ENCODE assay signal across 8 mouse cellular contexts in genomic region chr14:51026391-51027133, GRCm38 (mm10). TPM values are rescaled to one million over a fixed set of nuclear protein-coding genes. Genes with fewer than 3 reads are reported as not detected.
DNase-seq lines count a peak whose midpoint lies in the region; ATAC-seq and TF ChIP-seq lines count a peak whose summit lies in the region.

No protein-coding gene starts in this region.

- intact Hi-C loops in left cerebral cortex, postnatal 25 days (cut with DNase I) = loop anchor here (1.0 to 2.0 kb wide), 2 partner anchors 37 to 72 kb away; no protein-coding TSS in a partner anchor

- no peak overlapping the region for H3K4me2 ChIP-seq in midbrain, embryonic 13.5 days (replicated peaks)

- H3K27me3 ChIP-seq in testis, adult 2 months (ENCODE audit: control insufficient read depth, insufficient read depth, low read length) = no peaks in the 10 kb centered on the region
- no peaks in the 10 kb centered on the region for H3K27me3 ChIP-seq in cerebellum, adult 2 months (ENCODE audit: control insufficient read depth, insufficient read depth, low read length)
- no peaks in the 10 kb centered on the region for H3K27me3 ChIP-seq in midbrain, embryonic 13.5 days

- no peaks in the 10 kb centered on the region for H3K36me3 ChIP-seq in testis, adult 2 months (ENCODE audit: control insufficient read depth, insufficient read depth, low read length)
- H3K36me3 ChIP-seq in midbrain, embryonic 13.5 days = no peaks in the 10 kb centered on the region

- ATAC-seq in midbrain, embryonic 13.5 days = peak; percentile 50

- no peak overlapping the region for H3K9ac ChIP-seq in midbrain, embryonic 13.5 days (replicated peaks)

- 39% methylated on average over 5 of the region's 5 CpGs for WGBS in cerebellum, adult 2 months
- WGBS in midbrain, embryonic 13.5 days = 39% methylated on average over 5 of the region's 5 CpGs

- peak; percentile 21; the same call in 1 of the 2 replicates for TF ChIP-seq CTCF in testis, adult 2 months (IDR thresholded peaks at IDR 0.05; ENCODE audit: control insufficient read depth, insufficient read depth, insufficient replicate concordance, low read depth, low read length)
- peak; percentile 59; the same call in 1 of the 2 replicates for TF ChIP-seq CTCF in cerebellum, adult 2 months (IDR thresholded peaks at IDR 0.05; ENCODE audit: borderline replicate concordance, insufficient read depth, low read depth, low read length)

- no peak overlapping the region for H3K4me3 ChIP-seq in testis, adult 2 months (ENCODE audit: control insufficient read depth, low read depth, low read length)
- no peak overlapping the region for H3K4me3 ChIP-seq in cerebellum, adult 2 months (replicated peaks; ENCODE audit: insufficient read depth, low read depth, low read length)
- no peak overlapping the region for H3K4me3 ChIP-seq in midbrain, embryonic 13.5 days (replicated peaks)

- no peak for TF ChIP-seq POLR2A in testis, adult 2 months (IDR thresholded peaks at IDR 0.05; ENCODE audit: control insufficient read depth, low read depth, low read length)
- no peak for TF ChIP-seq POLR2A in cerebellum, adult 2 months (IDR thresholded peaks at IDR 0.05; ENCODE audit: borderline replicate concordance, insufficient read depth, low read length)

- H3K4me1 ChIP-seq in testis, adult 2 months (ENCODE audit: control insufficient read depth, insufficient read depth, low read length) = no peaks in the 10 kb centered on the region
- no peaks in the 10 kb centered on the region for H3K4me1 ChIP-seq in cerebellum, adult 2 months (ENCODE audit: control insufficient read depth, insufficient read depth, low read length)
- no peaks in the 10 kb centered on the region for H3K4me1 ChIP-seq in midbrain, embryonic 13.5 days (replicated peaks)

- H3K27ac ChIP-seq in testis, adult 2 months (ENCODE audit: control insufficient read depth, insufficient read depth, low read depth, low read length) = no peak overlapping the region
- H3K27ac ChIP-seq in cerebellum, adult 2 months (ENCODE audit: insufficient read depth, low read length) = no peak overlapping the region
- H3K27ac ChIP-seq in midbrain, embryonic 13.5 days = no peak overlapping the region

- no peaks in the 10 kb centered on the region for H3K9me3 ChIP-seq in midbrain, embryonic 13.5 days

- DNase-seq in testis, postnatal 14 days (ENCODE audit: low spot score) = no peak
- peak; percentile 65 to 66 for DNase-seq in cerebellum, adult 2 months
- peak; percentile 34 to 89 for DNase-seq in frontal cortex, adult 2 months (ENCODE audit: extremely low spot score in 1 of 2, low spot score in 1 of 2)
- DNase-seq in kidney, adult 11 months = peak; percentile 44
- DNase-seq in left cerebral cortex, postnatal 25 days (ENCODE audit: low spot score in 2 of 2) = peak; percentile 72 to 81
- peak; percentile 25 to 66 for DNase-seq in spleen, postnatal 14 days (ENCODE audit: low spot score in 2 of 2)

RNA-seq across cellular contexts. Expression of gene Rnase9, which starts 15.1 kb away (rescaled TPM):
- polyA plus RNA-seq in testis, adult 2 months (2012; rRNA removed) = 1.0 TPM in 1 of 2 replicates, not detected in the other
- polyA plus RNA-seq in cerebellum, adult 2 months (2012; rRNA removed) = not detected in 2 replicates
- not detected in 2 replicates for polyA plus RNA-seq in frontal cortex, adult 2 months (2012; rRNA removed)
- total RNA-seq in left cerebral cortex, postnatal 25 days (2021) = not detected
- polyA plus RNA-seq in midbrain, embryonic 13.5 days (2015; fragmentation: Nextera tagmentation; extraction: Ambion mirVana) = not detected in 2 replicates

RNA-seq across cellular contexts. Expression of gene Rnase10, which starts 19.0 kb away (rescaled TPM):
- polyA plus RNA-seq in testis, adult 2 months (2012; rRNA removed) = 2.7 and 3.7 TPM in 2 replicates
- polyA plus RNA-seq in cerebellum, adult 2 months (2012; rRNA removed) = not detected in 2 replicates
- 0.16 TPM in 1 of 2 replicates, not detected in the other for polyA plus RNA-seq in frontal cortex, adult 2 months (2012; rRNA removed)
- total RNA-seq in left cerebral cortex, postnatal 25 days (2021) = under 1 TPM in 1 of 2 experiments, not detected in 1; 0.27 TPM
- polyA plus RNA-seq in midbrain, embryonic 13.5 days (2015; fragmentation: Nextera tagmentation; extraction: Ambion mirVana) = not detected in 2 replicates

RNA-seq across cellular contexts. Expression of gene Rnase11, which starts 23.4 kb away (rescaled TPM):
- polyA plus RNA-seq in testis, adult 2 months (2012; rRNA removed) = 0.22 and 0.49 TPM in 2 replicates
- polyA plus RNA-seq in cerebellum, adult 2 months (2012; rRNA removed) = not detected in 2 replicates
- not detected in 2 replicates for polyA plus RNA-seq in frontal cortex, adult 2 months (2012; rRNA removed)
- total RNA-seq in left cerebral cortex, postnatal 25 days (2021) = not detected
- polyA plus RNA-seq in midbrain, embryonic 13.5 days (2015; fragmentation: Nextera tagmentation; extraction: Ambion mirVana) = not detected in 2 replicates

RNA-seq across cellular contexts. Expression of gene Rnase12, which starts 30.9 kb away (rescaled TPM):
- 17.3 TPM in 1 of 2 replicates, not detected in the other for polyA plus RNA-seq in testis, adult 2 months (2012; rRNA removed)
- not detected in 2 replicates for polyA plus RNA-seq in cerebellum, adult 2 months (2012; rRNA removed)
- polyA plus RNA-seq in frontal cortex, adult 2 months (2012; rRNA removed) = 0.20 TPM in 1 of 2 replicates, not detected in the other
- total RNA-seq in left cerebral cortex, postnatal 25 days (2021) = not detected
- not detected in 2 replicates for polyA plus RNA-seq in midbrain, embryonic 13.5 days (2015; fragmentation: Nextera tagmentation; extraction: Ambion mirVana)

RNA-seq across cellular contexts. Expression of gene Olfr750, which starts 47.7 kb away (rescaled TPM):
- 0.54 and 0.77 TPM in 2 replicates for polyA plus RNA-seq in testis, adult 2 months (2012; rRNA removed)
- polyA plus RNA-seq in cerebellum, adult 2 months (2012; rRNA removed) = not detected in 2 replicates
- polyA plus RNA-seq in frontal cortex, adult 2 months (2012; rRNA removed) = not detected in 2 replicates
- not detected for total RNA-seq in left cerebral cortex, postnatal 25 days (2021)
- 0.03 TPM in 1 of 2 replicates, not detected in the other for polyA plus RNA-seq in midbrain, embryonic 13.5 days (2015; fragmentation: Nextera tagmentation; extraction: Ambion mirVana)
